Mouse (Mus musculus) left cerebral cortex, postnatal 10 days (tissue): ENCODE measurements around the gene Tead4. TPM values are rescaled to one million over a fixed set of nuclear protein-coding genes. Genes with fewer than 3 reads are reported as not detected.

Source experiments
- DNase-seq, 2 experiments: peaks; one replicate each; pipeline ENCODE4 v3.0.0; 2021 to 2022; ENCODE audit warnings: low spot score in 2 of 2, mixed read lengths in 1 of 2; ENCODE audit errors: extremely low spot score in 1 of 2
- intact Hi-C: fragments of 180-260 bp; cut with DNase I; formaldehyde crosslinking; loops from one replicate; pipeline ENCODE4 v1.15.1; 2025
- total RNA-seq, 2 experiments: library from RNA; stranded (reverse); gene quantifications; 2 replicates each; pipeline ENCODE4 v1.2.3; 2021

The Tead4 gene
- total RNA-seq, 2 experiments from 2014 or later = 0.85 to 1.1 TPM

GRCm38 (mm10) chr6:128296750-128297393 lies 3.8 kb downstream of the Tead4 start:
- intact Hi-C loops = no loop called here
- no peak for DNase-seq

- intact Hi-C loops = no loop called here
- peak in 1 of 2 experiments; percentile 69 for DNase-seq
These were observed 4.5 kb downstream of the Tead4 start for GRCm38 (mm10) chr6:128295876-128296749.

- DNase-seq = no peak
- intact Hi-C loops = no loop called here
These were observed 9.3 kb downstream of the Tead4 start for GRCm38 (mm10) chr6:128291284-128291683.

- no peak for DNase-seq
- intact Hi-C loops = no loop called here
These were observed 11.9 kb downstream of the Tead4 start for GRCm38 (mm10) chr6:128288681-128289080.

- intact Hi-C loops = no loop called here
- peak in 1 of 2 experiments; percentile 68 for DNase-seq
These were observed 14.7 kb downstream of the Tead4 start for GRCm38 (mm10) chr6:128285792-128286430.

- no peak for DNase-seq
- intact Hi-C loops = no loop called here
These were observed 18.5 kb downstream of the Tead4 start for GRCm38 (mm10) chr6:128282126-128282525.

GRCm38 (mm10) chr6:128280472-128281145 lies 20.0 kb downstream of the Tead4 start:
- DNase-seq = no peak

GRCm38 (mm10) chr6:128279608-128280007 lies 21.0 kb downstream of the Tead4 start:
- no peak for DNase-seq
- intact Hi-C loops = no loop called here

More at GRCm38 (mm10) chr6:128280472-128281145, 20.0 kb downstream of the Tead4 start:
- intact Hi-C loops = no loop called here

GRCm38 (mm10) chr6:128279099-128279498 lies 21.5 kb downstream of the Tead4 start:
- intact Hi-C loops = no loop called here

GRCm38 (mm10) chr6:128277132-128278085 lies 23.2 kb downstream of the Tead4 start:
- no peak for DNase-seq
- intact Hi-C loops = no loop called here

More at GRCm38 (mm10) chr6:128279099-128279498, 21.5 kb downstream of the Tead4 start:
- DNase-seq = no peak

- DNase-seq = no peak
- intact Hi-C loops = no loop called here
These were observed 24.3 kb downstream of the Tead4 start for GRCm38 (mm10) chr6:128276349-128276748.

- intact Hi-C loops = no loop called here
- peak in 1 of 2 experiments; percentile 39 for DNase-seq
These were observed 25.0 kb downstream of the Tead4 start for GRCm38 (mm10) chr6:128275506-128276064.

- no peak for DNase-seq
- intact Hi-C loops = no loop called here
These were observed 27.1 kb downstream of the Tead4 start for GRCm38 (mm10) chr6:128273507-128273906.

- intact Hi-C loops = no loop called here
- no peak for DNase-seq
These were observed 27.9 kb downstream of the Tead4 start for GRCm38 (mm10) chr6:128272754-128273153.

- intact Hi-C loops = no loop called here
These were observed 30.8 kb downstream of the Tead4 start for GRCm38 (mm10) chr6:128269850-128270249.

GRCm38 (mm10) chr6:128264870-128265526 lies 35.6 kb downstream of the Tead4 start:
- DNase-seq = no peak
- intact Hi-C loops = no loop called here

More at GRCm38 (mm10) chr6:128269850-128270249, 30.8 kb downstream of the Tead4 start:
- DNase-seq = no peak

- intact Hi-C loops = no loop called here
- no peak for DNase-seq
These were observed 39.1 kb downstream of the Tead4 start for GRCm38 (mm10) chr6:128261486-128261885.
